Mouse (Mus musculus): ENCODE data around the gene Dgki.

- TF ChIP-seq POLR2A (IDR thresholded peaks at IDR 0.05; ENCODE audit: borderline replicate concordance, insufficient read depth, low read length) (no peak), CTCF (IDR thresholded peaks at IDR 0.05; ENCODE audit: borderline replicate concordance, insufficient read depth, low read depth, low read length) (no peak)
These were observed 484.0 kb downstream of the Dgki start for GRCm38 (mm10) chr6:36815992-36816391.

All from cerebellum, adult 2 months (tissue).